In genomic region chr19:3451170-3451569, GRCm38 (mm10) we compare ENCODE assay signal across 8 mouse cellular contexts. TPM values are rescaled to one million over a fixed set of nuclear protein-coding genes. Genes with fewer than 3 reads are reported as not detected.
DNase-seq lines count a peak whose midpoint lies in the region; ATAC-seq and TF ChIP-seq lines count a peak whose summit lies in the region.

No protein-coding gene starts in this region.

- ATAC-seq in kidney, embryonic 16.5 days (ENCODE audit: low FRiP score, low TSS enrichment), result peak; percentile 50
- ATAC-seq in limb, embryonic 14.5 days (ENCODE audit: low FRiP score, low read depth), result peak; percentile 75
- peak; percentile 74; the same call in 1 of the 2 replicates for ATAC-seq in stomach, embryonic 16.5 days (ENCODE audit: insufficient read depth, low FRiP score)

- TF ChIP-seq CTCF in cortical plate, adult 2 months (IDR thresholded peaks at IDR 0.05; ENCODE audit: extremely low read depth, insufficient read depth, low read length), result peak; percentile 89

- no peaks in the 10 kb centered on the region; the same call in 1 of the 2 replicates for H3K9me3 ChIP-seq in kidney, embryonic 16.5 days (ENCODE audit: low read length)
- H3K9me3 ChIP-seq in limb, embryonic 14.5 days (ENCODE audit: control insufficient read depth, low read length), result no peaks in the 10 kb centered on the region
- no peaks in the 10 kb centered on the region for H3K9me3 ChIP-seq in stomach, embryonic 16.5 days (replicated peaks; ENCODE audit: control insufficient read depth, low read length)

- H3K36me3 ChIP-seq in kidney, embryonic 16.5 days (ENCODE audit: insufficient read depth, low read length), result peaks cover 27% of the 10 kb centered on the region
- peaks cover 33% of the 10 kb centered on the region for H3K36me3 ChIP-seq in limb, embryonic 14.5 days (ENCODE audit: control insufficient read depth, insufficient read depth, low read length)
- H3K36me3 ChIP-seq in stomach, embryonic 16.5 days (ENCODE audit: control insufficient read depth, insufficient read depth, low read length), result peaks cover 12% of the 10 kb centered on the region; the same call in 1 of the 2 replicates

- 26% methylated on average over 6 of the region's 6 CpGs for whole genome bisulfite sequencing in kidney, embryonic 16.5 days
- WGBS in limb, embryonic 14.5 days, result 26% methylated on average over 6 of the region's 6 CpGs
- 20% methylated on average over 6 of the region's 6 CpGs for WGBS in stomach, embryonic 16.5 days

- H3K9ac ChIP-seq in kidney, embryonic 16.5 days (replicated peaks; ENCODE audit: low read length), result no peak overlapping the region
- H3K9ac ChIP-seq in limb, embryonic 14.5 days (ENCODE audit: low read depth, low read length, severe bottlenecking), result no peak overlapping the region
- H3K9ac ChIP-seq in stomach, embryonic 16.5 days (ENCODE audit: low read length), result no peak overlapping the region

- TF ChIP-seq POLR2A in cortical plate, adult 2 months (IDR thresholded peaks at IDR 0.05; ENCODE audit: extremely low read depth, insufficient read depth, low read length), result no peak
- no peak for TF ChIP-seq POLR2A in limb, embryonic 14.5 days (IDR thresholded peaks at IDR 0.05; ENCODE audit: borderline replicate concordance, extremely low read depth, insufficient read depth, insufficient read length)

- no peak overlapping the region for H3K4me2 ChIP-seq in kidney, embryonic 16.5 days (replicated peaks; ENCODE audit: low read depth, low read length)
- no peak overlapping the region for H3K4me2 ChIP-seq in limb, embryonic 14.5 days (replicated peaks; ENCODE audit: low read depth, low read length, severe bottlenecking)
- H3K4me2 ChIP-seq in stomach, embryonic 16.5 days (ENCODE audit: low read depth, low read length), result no peak overlapping the region

- H3K4me1 ChIP-seq in cortical plate, adult 2 months (ENCODE audit: control insufficient read depth, insufficient read depth, low read length), result no peaks in the 10 kb centered on the region
- H3K4me1 ChIP-seq in kidney, embryonic 16.5 days (ENCODE audit: insufficient read depth, low read length), result no peaks in the 10 kb centered on the region
- H3K4me1 ChIP-seq in limb, embryonic 14.5 days (ENCODE audit: control insufficient read depth, insufficient read depth, low read length), result no peaks in the 10 kb centered on the region
- H3K4me1 ChIP-seq in stomach, embryonic 16.5 days (ENCODE audit: control insufficient read depth, insufficient read depth, low read length), result no peaks in the 10 kb centered on the region

- H3K27ac ChIP-seq in cortical plate, adult 2 months (ENCODE audit: insufficient read depth, low read length), result no peak overlapping the region
- H3K27ac ChIP-seq in kidney, embryonic 16.5 days (ENCODE audit: low read length), result no peak overlapping the region
- no peak overlapping the region for H3K27ac ChIP-seq in limb, embryonic 14.5 days (replicated peaks; ENCODE audit: low read depth, low read length)
- H3K27ac ChIP-seq in stomach, embryonic 16.5 days (ENCODE audit: low read length), result no peak overlapping the region

- no peaks in the 10 kb centered on the region for H3K27me3 ChIP-seq in kidney, embryonic 16.5 days (ENCODE audit: insufficient read depth, low read length)
- H3K27me3 ChIP-seq in limb, embryonic 14.5 days (ENCODE audit: control insufficient read depth, insufficient read depth, low read length), result no peaks in the 10 kb centered on the region
- H3K27me3 ChIP-seq in stomach, embryonic 16.5 days (ENCODE audit: control insufficient read depth, insufficient read depth, low read length), result no peaks in the 10 kb centered on the region

- H3K4me3 ChIP-seq in cortical plate, adult 2 months (ENCODE audit: insufficient read depth, low read length), result no peak overlapping the region
- H3K4me3 ChIP-seq in kidney, embryonic 16.5 days (ENCODE audit: low read length), result no peak overlapping the region
- H3K4me3 ChIP-seq in limb, embryonic 14.5 days (replicated peaks; ENCODE audit: low read length), result no peak overlapping the region
- H3K4me3 ChIP-seq in stomach, embryonic 16.5 days (replicated peaks; ENCODE audit: low read length), result no peak overlapping the region

- DNase-seq in A20 (ENCODE audit: low read depth, low spot score) (peak; percentile 76), adipocyte (ENCODE audit: low spot score) (peak; percentile 78)
- DNase-seq in gastrocnemius, postnatal 10 days, result peak; percentile 49
- DNase-seq in limb, embryonic 14.5 days (ENCODE audit: low spot score), result peak; percentile 90
- DNase-seq in natural killer cell, adult 2 months (ENCODE audit: low spot score in 2 of 2), result peak; percentile 51 to 61

RNA-seq across cellular contexts. Expression of gene Gal, which starts 36.8 kb away (rescaled TPM):
- 0.34 and 0.48 TPM in 2 replicates for polyA plus RNA-seq in cortical plate, adult 2 months (2012; rRNA removed)
- total RNA-seq in gastrocnemius, postnatal 10 days (2021), result 1 to 10 TPM in 1 of 2 experiments, not detected in 1; 1.9 TPM
- 0.46 and 0.62 TPM in 2 replicates for polyA plus RNA-seq in kidney, embryonic 16.5 days (2015; fragmentation: Nextera tagmentation; extraction: Ambion mirVana)
- 0.88 and 1.2 TPM in 2 replicates for polyA plus RNA-seq in limb, embryonic 14.5 days (2012; rRNA removed)
- polyA plus RNA-seq in limb, embryonic 14.5 days (2014; fragmentation: Nextera tagmentation; extraction: Ambion mirVana), result 1.1 and 1.2 TPM in 2 replicates
- polyA plus RNA-seq in stomach, embryonic 16.5 days (2015; fragmentation: Nextera tagmentation; extraction: Ambion mirVana), result 9.9 and 13.7 TPM in 2 replicates
